Mouse (Mus musculus) liver, adult 2 months (tissue): Measurements from ENCODE around the gene Tcn2.

ENCODE experiments used
- CTCF ChIP-seq: fragments of 200-500 bp; IDR thresholded peaks from 2 replicates; pipeline ENCODE4 v1.5.1; 2011; ENCODE audit warnings: low read depth, low read length, control low read depth
- POLR2A ChIP-seq: fragments of 200-500 bp; IDR thresholded peaks from 2 replicates; pipeline ENCODE4 v1.6.1; 2011; ENCODE audit warnings: low read length, control low read depth; ENCODE audit not compliant: insufficient read depth; ENCODE audit errors: extremely low read depth

- TF ChIP-seq CTCF (peak; percentile 92), POLR2A (no peak)
Measured at GRCm38 (mm10) chr11:3914109-3914840, 17.7 kb downstream of the Tcn2 start, which contains the start of gene Slc35e4.
